Mouse (Mus musculus): Measurements from ENCODE around the gene Zfp385c.
A peak's percentile ranks its signal among the peaks of the same experiment; 100 is the strongest.

Gene Zfp385c

GRCm38 (mm10) chr11:100692164-100692616 is at the start of gene Zfp385c:
Gene Zfp385c (minus strand): TSS chr11:100692455.
- DNase-seq (ENCODE audit: low read depth, low spot score) = peak; percentile 31

- no peak for DNase-seq (ENCODE audit: low read depth, low spot score)
Measured at GRCm38 (mm10) chr11:100741348-100741747, 49.1 kb upstream of the Zfp385c start.

- no peak for DNase-seq (ENCODE audit: low read depth, low spot score)
Measured at GRCm38 (mm10) chr11:100738749-100739148, 46.5 kb upstream of the Zfp385c start.

GRCm38 (mm10) chr11:100738066-100738604 is 45.9 kb upstream of the Zfp385c start, which contains the start of gene Rab5c:
Gene Rab5c (minus strand): TSS chr11:100738215.
- peak; percentile 99 for DNase-seq (ENCODE audit: low read depth, low spot score)

- peak; percentile 45 for DNase-seq (ENCODE audit: low read depth, low spot score)
Measured at GRCm38 (mm10) chr11:100737105-100737733, 45.0 kb upstream of the Zfp385c start.

- DNase-seq (ENCODE audit: low read depth, low spot score) = no peak
Measured at GRCm38 (mm10) chr11:100736746-100737080, 44.5 kb upstream of the Zfp385c start.

- DNase-seq (ENCODE audit: low read depth, low spot score) = peak; percentile 46
Measured at GRCm38 (mm10) chr11:100735954-100736745, 43.9 kb upstream of the Zfp385c start.

- DNase-seq (ENCODE audit: low read depth, low spot score) = peak; percentile 68
Measured at GRCm38 (mm10) chr11:100735134-100735865, 43.0 kb upstream of the Zfp385c start.

GRCm38 (mm10) chr11:100730477-100731205 is 38.4 kb upstream of the Zfp385c start:
- DNase-seq (ENCODE audit: low read depth, low spot score) = no peak

- no peak for DNase-seq (ENCODE audit: low read depth, low spot score)
Measured at GRCm38 (mm10) chr11:100729976-100730375, 37.7 kb upstream of the Zfp385c start.

GRCm38 (mm10) chr11:100728601-100729000 is 36.3 kb upstream of the Zfp385c start:
- no peak for DNase-seq (ENCODE audit: low read depth, low spot score)

GRCm38 (mm10) chr11:100727201-100727600 is 34.9 kb upstream of the Zfp385c start:
- DNase-seq (ENCODE audit: low read depth, low spot score) = no peak

- DNase-seq (ENCODE audit: low read depth, low spot score) = no peak
Measured at GRCm38 (mm10) chr11:100724919-100725512, 32.8 kb upstream of the Zfp385c start.

- DNase-seq (ENCODE audit: low read depth, low spot score) = no peak
Measured at GRCm38 (mm10) chr11:100722493-100723028, 30.3 kb upstream of the Zfp385c start.

- no peak for DNase-seq (ENCODE audit: low read depth, low spot score)
Measured at GRCm38 (mm10) chr11:100721776-100722492, 29.7 kb upstream of the Zfp385c start.

- DNase-seq (ENCODE audit: low read depth, low spot score) = no peak
Measured at GRCm38 (mm10) chr11:100721254-100721653, 29.0 kb upstream of the Zfp385c start.

GRCm38 (mm10) chr11:100720345-100720744 is 28.1 kb upstream of the Zfp385c start:
- no peak for DNase-seq (ENCODE audit: low read depth, low spot score)

- DNase-seq (ENCODE audit: low read depth, low spot score) = no peak
Measured at GRCm38 (mm10) chr11:100719893-100720292, 27.6 kb upstream of the Zfp385c start.

- no peak for DNase-seq (ENCODE audit: low read depth, low spot score)
Measured at GRCm38 (mm10) chr11:100719312-100719711, 27.1 kb upstream of the Zfp385c start.

- DNase-seq (ENCODE audit: low read depth, low spot score) = no peak
Measured at GRCm38 (mm10) chr11:100718866-100719265, 26.6 kb upstream of the Zfp385c start.
